Mouse (Mus musculus) right cerebral cortex, postnatal 25 days (tissue): Measurements from ENCODE around the gene Rbm43.

Experiments
- DNase-seq: peaks from one replicate; pipeline ENCODE4 v3.0.0; 2022

Rbm43 gene

DNA sequence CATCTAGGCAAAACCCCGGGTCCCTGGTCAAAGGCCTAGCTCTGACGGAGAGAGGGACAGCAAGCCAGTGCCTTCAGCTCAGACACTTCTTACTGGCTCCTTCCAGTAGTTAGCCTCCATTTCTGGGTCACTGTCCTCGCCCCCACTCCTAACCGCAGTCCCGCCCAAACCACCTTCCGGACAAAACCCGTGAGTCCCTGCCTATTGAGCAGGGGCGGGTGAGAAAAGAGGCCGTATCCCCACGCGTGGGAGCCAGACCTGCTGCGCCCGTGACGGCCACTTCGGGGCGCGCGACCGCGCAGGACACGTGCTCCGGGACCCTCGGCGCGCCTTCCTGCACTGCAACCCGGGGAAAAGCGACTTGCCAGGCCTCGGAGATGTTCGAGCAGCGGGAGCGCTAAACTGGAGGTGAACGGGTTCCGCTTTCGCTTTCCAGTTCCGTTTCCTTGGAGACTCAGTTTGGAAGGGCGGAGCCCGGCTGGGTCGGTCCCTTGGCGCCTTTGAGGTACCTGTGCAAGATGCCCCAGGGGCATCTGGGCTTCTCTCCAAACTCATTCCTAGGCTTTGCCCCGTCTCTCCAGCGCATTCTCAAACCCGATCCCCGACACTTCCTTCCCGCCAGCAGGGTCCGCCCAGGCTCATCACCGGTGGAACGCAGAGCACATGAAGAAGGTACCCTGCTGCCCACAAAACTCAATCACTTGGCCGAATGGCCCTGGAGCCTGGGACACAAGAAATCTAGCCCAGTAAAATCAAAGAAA, at the start of gene Rbm43:
Gene Rbm43 (minus strand): TSS at position 590 of the 761 bp plus-strand sequence.
- peak; percentile 74 for DNase-seq

DNA sequence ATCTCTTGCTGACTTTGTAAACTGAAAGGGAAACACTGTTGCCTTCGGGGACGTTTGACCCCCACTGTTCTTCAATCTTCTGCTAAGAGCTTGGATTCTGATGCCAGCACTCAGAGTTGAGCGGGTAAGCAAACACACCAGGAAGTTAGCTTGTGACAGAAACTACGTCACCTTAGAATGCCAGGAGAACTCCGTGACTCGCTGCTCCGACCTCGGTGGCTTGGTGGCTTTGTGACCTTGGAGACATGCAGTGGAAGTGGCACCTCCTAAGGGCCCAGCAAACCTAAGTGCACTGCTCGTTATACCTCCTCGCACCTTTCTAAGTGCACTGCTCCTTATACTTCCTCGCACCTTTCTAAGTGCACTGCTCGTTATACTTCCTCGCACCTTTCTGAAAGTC, 47.3 kb upstream of the Rbm43 start:
- no peak for DNase-seq

DNA sequence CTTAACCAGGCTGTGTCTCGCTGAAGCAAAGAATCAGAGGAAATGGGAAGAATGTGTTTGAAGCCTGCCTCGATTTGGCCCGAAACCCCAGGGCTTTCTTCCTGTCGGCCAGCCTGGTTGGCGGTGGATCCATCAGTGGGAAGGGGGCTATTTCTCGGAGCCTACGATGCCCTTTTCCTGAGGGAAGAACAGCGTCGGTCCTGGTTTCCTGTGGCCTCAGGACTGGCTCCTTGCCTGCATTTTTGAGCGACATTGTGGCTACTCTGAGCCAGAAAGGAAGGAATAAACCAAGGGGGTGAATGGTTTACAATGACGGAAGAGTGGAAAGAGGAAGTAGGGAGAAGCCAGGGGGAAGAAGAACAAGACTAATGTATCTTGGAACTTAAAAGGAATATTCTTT, 46.7 kb upstream of the Rbm43 start:
- DNase-seq = no peak

DNA sequence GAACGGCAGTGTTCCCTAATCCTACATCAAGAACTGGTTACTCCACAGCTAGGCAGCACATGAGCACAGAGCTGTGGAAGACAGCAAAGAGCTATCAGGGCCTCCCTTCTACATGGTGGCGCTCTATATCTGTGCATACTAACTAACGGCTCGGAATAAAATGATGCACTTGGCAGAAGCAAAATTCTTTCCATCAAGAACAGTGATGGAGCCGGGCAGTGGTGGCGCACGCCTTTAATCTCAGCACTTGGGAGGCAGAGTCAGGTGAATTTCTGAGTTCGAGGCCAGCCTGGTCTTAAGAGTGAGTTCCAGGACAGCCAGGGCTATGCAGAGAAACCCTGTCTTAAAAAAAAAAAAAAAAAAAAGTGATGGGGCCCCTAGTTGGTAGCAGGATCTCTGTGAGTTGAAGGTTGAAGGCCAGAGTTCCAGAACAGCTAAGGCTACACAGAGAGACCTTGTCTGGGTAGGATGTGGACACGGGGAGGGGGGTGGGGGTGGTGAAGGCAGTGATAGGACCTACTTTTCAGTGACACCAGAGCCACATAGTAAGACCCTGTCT, 38.5 kb upstream of the Rbm43 start, which contains the start of gene Nmi:
Gene Nmi (minus strand): TSS at position 85 of the 559 bp plus-strand sequence.
- DNase-seq = no peak

DNA sequence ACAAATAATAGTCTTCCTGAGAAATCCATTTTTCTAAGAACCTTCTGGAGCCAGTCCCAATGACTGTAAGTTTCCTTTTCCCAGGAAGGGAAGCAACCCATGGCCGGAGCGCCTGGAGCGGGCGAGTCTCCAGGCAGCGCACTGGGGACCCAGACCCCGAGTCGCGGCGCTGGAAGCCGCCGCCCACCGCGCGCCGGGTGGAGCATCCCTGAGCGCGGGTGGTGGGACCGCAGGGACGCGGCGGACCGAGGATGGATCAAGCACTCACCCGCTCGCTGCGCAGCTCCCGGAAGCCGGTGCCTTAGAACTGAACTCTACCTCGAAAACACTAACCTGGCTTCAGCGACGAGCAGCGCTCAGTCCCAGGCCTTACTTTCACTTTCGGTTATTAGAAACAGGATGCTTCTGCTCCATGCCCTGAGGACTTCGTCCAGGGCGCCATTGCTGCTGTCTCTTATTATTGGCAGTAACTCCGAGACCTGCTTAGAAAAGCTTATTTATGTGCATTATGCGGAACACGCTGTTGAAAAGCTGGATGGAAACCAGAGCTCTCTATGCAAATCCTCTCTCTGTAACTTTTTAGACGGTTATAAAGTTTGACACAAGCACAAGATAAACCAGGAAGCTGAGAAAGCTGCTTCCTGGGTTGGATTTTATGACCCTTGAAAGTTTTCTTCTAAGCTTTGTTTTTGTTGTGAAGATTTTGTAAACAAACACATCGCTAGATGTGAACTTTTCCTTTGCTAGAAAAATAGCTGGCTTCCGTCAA, 37.9 kb upstream of the Rbm43 start:
- DNase-seq = peak; percentile 26

DNA sequence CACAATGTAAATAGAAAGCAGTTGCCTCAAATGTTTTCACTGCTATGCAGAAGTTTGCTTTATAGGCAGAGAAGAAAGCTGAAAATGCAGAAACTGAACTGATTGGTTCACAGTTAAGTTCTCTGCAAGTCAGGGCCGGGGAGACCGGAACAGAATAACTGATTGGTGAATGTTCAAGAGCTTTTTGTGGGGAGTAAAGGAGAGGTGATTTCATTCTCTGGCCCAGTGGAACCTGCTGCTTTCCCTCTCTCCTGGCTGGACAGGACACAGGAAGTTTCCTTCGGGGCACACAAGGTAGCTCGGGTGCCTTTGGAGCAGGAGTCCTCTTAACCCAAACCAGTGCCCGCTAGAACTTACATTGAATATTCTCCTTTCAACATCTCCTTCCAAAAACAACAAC, 37.2 kb upstream of the Rbm43 start:
- no peak for DNase-seq

DNA sequence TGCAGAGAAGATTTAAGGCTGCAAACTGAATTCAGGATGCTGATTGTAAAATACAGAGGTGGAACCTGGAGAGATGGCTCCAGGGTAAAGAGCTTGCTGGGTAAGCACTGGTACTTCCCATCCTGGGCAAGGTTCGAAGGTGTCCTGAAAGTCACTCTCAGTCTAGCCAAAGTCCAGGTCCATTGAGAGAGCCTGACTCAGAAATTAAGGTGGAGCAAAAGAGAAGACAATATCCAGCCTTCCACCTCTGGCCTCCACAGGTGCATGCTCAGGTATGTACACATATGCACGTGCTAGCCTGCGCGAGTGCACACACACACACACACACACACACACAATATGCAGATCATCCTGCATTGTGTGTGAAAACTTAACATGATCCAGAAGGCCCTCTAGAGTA, 35.9 kb upstream of the Rbm43 start:
- no peak for DNase-seq

DNA sequence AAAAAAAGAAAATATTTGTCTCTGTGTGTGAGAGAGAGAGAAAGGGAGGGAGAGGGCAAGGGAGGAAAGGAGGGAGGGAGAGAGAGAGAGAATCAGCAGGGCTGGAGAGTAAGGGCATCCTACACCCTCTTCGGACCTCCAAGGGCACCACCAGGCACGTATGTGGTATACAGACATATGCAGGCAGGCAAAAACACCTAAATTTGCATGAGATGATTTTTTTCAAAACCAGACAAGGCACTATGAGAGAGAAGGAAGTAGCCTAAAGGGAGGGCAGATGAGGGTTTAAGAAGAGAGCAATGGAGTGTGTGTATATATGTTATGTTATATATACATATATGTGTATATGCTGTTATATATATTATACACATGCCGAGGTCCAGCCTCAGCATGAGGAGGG, 32.3 kb upstream of the Rbm43 start:
- no peak for DNase-seq

DNA sequence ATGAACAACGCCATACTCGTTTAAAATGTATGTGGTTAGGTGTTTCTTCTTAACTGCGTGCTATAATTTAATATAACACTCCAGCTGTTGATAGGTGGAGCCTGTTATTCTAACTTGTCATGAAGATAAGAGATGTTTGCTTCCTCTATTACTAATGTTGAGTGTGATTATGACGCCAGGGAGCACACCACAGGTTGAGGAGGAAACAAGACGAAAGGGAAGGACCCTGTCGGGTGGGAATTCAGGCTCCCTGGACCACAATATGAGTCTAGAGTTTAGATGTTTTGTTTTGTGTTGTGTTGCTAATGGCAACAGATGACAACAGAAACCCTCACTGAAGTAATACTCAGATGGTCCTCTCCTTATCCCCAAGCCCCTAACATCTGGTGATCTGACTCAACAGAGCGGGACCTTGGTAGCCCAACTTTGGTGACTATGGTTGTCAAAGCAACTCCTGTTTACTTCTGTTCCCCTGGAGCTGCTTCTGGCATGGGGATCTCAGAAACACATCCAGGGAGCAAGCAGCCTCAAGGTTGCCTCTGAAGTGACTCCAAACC, 18.8 kb upstream of the Rbm43 start:
- DNase-seq = no peak

DNA sequence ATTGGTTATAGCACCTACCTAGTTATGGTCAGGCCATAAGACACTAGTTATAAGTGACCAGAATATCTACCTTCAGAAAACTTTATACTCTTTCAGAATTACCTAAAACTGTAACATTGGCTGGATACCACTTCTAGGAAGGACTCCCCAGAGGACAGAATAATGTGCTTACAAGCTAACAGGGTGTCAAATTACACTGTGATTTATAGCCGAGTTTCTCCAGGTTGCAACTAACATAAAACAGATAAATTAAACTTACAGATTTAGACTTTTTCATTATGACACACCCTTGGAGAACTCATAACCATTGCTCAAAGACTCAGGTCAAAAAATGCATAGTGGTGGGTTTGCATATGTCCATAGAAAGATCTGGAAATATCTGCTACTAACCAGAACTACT, 15.9 kb upstream of the Rbm43 start:
- DNase-seq = no peak

DNA sequence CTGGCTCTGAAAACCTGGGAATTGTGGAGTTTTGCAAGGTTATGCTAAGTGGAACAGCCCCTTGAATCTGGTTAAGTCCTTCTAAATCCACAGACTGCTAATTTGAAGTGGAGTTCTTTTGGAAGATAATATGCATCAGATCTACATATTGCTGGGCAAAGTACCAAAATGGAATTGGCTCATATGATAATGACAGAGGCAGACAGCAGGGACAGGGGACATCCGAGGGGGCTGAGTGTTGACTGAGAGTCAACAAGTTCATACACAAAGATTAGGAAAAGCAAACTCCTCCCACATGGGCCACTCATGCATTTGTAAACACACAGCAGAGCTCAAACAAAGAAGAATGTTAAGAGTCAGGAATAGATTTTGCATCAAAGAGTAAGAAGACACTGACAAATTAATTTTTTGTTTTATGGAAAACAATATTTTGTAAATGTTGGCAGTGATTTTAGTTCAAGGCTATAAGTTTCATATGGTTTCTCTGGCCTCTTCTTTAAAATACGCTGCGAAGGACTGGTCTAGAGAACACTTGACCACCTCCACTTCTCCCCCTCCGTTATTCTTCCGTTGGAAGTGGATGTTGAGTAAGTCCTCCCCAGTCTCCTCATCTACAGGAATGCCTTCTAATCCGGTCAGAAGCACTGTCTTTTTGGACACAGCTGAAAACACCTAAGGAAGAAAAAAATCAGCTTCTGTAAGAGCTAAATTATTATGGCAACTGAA, 13.3 kb upstream of the Rbm43 start:
- no peak for DNase-seq

DNA sequence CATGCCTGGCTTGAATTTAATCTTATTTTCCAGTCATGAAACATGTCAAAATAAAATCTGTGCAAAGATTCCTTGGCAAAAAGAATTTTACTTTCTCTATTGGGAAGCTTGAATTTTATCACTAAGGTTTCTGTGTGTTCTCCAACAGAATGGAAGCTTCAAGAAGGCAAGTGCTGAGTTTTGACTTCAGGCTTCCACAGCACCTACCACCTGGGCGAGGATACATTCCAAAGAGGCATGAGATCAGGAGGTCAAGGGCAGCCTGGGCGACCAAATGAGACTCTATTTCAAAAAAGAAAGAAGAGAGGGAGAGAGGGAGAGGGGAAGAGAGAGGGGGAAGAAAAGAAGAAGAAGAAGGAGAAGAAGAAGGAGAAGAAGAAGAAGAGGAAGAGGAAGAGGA, 10.8 kb upstream of the Rbm43 start:
- DNase-seq = no peak

DNA sequence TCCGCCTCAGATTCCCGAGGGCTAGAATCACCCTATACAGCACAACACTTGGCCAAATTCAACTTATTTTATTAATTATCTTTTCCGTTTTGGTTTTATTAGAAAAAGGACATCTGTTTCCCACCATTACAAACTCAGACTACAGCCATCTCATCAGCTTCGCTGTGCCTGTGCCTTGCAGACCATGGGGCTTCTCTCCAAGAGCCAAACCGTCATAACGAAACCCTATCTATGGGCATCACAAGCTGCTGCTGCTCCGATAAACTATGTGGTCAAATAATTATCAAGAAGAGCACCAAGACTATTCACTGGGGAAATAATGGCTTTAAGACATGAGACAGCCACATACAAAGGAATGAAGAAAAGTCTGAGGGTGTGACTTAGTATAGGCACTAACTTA, 6.9 kb upstream of the Rbm43 start:
- DNase-seq = no peak

DNA sequence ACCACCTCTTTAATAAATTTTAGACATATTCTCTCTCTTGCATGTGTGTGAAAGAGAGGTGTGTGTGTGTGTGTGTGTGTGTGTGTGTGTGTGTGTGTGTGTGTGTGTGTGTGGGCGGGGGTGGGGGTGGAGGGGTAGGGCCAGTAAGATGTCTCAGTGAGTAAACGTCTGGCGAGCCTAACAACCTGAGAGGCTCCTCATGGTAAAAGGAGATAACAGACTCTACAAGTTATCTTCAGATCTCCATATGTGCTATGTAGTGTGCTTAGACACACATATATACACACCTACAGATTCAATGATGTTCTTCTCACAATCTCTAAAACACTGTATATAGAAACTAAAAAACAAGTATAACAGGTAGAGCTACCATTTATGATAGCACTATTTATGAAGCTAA, 3.8 kb upstream of the Rbm43 start:
- DNase-seq = no peak

DNA sequence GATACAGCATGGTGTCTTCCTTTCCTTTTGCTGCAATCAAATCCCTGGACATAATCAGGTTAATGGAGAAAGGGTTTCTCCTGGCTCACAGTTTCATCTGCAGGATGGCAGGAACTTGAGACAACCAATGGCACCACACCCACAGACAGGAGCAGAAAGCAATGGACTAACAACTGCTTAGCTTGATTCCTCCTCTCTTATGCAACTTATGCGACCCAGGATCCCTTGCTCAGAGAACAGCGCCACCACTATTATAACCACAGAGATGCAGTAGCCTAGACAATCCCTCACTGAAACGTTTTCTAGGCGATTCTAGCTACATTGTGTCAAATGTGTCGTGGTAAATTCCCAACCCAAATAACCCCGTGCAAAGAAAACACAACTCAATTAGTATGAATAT, 2.0 kb upstream of the Rbm43 start:
- DNase-seq = no peak

DNA sequence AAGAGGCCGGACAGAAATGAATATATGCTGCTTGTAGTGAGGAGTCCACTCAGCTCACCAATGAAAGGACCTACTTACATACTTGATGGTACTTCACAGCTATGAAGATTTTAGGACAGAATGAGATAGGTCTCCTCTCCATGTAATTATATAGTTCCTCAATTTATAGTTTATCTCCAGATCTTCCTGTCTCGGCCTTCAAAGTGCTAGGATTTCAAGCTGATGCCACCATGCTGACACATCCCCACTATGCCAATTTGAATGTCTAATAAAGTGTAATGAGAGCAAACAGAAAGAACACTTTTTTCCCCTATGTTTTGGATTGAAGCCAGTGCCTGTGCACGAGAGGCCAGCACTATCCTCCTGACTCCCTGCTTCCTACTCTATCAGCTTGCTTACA, 1.6 kb upstream of the Rbm43 start:
- no peak for DNase-seq

DNA sequence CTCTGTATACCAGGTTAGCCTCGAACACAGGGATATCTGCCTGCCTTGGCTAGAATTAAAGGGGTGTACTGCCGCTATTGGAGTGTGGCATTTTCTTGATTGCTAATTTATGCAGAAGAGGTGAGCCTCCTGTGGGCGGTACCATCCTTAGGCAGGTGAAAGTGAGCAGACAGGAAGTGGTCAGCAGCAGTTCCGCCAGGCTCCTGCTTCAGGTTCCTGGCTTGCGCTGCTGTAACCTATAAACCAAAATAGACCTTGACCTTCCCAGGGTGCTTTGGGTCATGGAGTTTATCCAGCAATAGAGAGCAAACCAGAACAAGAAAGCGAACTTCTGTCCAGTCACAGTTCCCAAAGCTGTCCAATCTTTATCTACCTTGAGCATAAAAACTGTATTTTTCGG, 958 bp upstream of the Rbm43 start:
- DNase-seq = no peak

DNA sequence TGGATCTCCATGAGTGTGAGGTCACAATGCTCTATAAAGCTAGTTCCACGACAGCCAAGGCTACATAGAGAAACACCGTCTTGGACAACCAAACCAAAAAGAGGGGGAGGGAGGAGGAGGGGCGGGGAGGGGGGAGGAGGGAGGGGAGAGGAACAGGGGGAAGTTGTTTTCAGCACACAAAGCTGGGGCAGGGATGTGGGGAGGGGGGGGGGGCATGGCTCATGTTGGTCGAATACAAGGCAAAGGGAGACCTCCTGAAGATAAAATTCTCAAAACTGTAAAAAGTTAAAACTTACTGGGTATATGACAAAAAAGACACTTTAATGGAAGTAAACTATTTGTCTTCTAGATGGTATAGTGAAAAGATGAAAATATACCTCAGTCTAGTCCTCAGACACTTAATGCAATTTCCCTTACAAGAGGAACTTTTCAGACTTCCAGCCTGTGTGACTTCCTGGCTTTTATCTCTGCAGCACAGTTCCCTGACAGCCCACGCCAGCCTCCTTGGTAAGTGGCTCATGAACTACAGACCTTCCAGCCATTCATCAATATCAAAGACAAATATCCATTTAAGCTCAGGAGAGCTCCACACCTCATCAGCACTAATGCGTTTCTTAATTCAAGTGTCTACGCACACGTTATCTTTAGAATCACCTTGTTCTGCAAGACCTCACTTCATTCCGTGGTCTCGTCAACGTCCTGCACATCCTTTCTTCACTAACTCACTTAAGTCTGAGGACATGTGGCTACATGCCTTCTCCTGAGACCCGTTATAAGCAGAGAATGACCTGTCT, 1.4 kb downstream of the Rbm43 start:
- no peak for DNase-seq

DNA sequence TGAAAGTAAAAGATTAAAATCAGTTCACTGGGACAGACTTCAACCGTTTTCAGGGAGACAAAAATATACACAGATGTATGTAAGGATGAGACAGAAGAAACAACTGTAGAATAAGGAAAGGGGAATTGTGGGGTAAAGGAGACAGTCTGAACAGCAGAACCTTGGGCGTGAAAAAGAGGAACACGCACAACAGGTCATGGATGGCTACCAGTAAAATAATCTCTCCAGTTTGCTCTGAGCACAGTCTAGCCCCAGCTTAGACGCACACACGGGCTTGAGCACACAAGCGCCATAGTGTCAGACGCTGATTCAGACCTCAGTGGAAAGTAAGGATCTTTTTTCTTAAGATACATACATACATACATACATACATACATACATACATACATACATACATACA, 3.7 kb downstream of the Rbm43 start:
- no peak for DNase-seq

DNA sequence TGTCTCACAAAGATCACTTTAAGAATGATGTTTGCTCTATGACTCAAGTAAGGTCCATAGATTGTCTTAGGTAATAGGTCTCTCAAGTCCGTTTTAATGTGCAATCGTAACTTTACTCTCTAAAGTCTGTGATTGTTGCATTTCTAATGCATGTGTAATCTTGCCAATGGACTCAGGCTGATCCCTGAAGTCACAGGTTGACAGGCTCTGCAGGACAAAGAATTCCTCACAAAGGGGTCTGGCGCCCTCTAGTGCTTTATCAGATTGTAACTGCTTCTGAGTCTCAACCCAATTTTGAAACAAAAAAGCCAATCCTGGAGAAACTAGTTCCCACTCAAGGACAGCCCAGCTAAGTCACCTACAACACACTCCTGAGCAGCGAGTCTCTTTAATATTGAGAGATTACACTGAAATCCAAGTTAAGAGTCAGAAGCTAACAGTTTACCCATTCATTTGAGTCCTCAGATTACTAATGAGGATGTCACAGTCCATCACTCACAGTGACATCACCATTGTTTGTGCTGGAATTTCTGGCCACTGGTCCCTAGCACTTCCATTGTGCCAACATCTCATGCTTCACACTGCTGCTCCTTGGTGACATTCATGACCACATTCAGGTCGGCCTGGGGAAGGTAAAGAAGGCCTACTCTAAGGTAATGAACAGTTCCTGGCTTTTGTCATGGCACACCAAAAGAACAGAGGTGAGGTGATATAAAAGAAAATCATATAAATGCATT, 19.9 kb downstream of the Rbm43 start:
- peak; percentile 55 for DNase-seq

DNA sequence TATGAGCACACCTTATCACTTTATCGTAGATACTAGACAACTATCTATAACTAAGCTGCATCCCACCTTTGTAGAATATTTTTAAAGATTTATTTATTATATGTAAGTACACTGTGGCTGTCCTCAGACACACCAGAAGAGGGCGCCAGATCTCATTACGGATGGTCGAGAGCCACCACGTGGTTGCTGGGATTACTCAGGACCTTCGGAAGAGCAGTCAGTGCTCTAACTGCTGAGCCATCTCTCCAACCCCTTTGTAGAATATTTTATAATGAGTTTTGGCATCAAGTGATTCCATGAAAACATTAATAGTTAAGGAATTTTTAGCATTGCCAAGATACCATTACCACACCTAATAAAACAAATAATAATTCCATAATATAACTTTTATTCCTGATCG, 20.4 kb downstream of the Rbm43 start:
- no peak for DNase-seq

DNA sequence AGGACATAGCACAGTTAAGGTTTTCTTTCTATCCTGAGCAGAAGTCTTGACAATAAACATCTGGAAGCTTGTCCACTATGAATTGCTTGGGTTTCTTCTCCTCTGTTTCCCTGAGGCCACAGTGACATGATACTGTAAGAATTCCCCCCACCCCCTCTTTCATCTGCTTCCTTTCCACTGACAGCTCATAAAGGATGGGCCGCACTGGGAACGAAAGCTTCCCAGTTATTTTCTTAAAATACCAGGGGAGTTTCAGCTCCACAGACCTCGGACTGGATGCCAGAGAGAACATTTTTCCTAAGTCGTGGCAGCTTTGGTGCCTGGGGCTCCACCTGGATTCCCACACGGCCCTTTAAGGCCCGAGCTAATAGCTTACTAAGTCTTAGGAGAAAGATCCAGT, 22.2 kb downstream of the Rbm43 start:
- no peak for DNase-seq
